Mouse (Mus musculus) stomach, embryonic 14.5 days (tissue): ENCODE measurements around the gene Lypla2. TPM values are rescaled to one million over a fixed set of nuclear protein-coding genes. Genes with fewer than 3 reads are reported as not detected.

Experiments
- ATAC-seq: fragments of 200-750 bp; cut with Nextera tagmentation; 2 replicates; pipeline ENCODE4 v1.8.0; 2017; ENCODE audit warnings: low read depth, moderate TSS enrichment; ENCODE audit not compliant: insufficient number of reproducible peaks, insufficient read depth, low FRiP score
- H3K27ac ChIP-seq: fragments of 300-500 bp; sonication (generic); 2 replicates; pipeline ENCODE4 v1.5.1; 2014; ENCODE audit warnings: mild to moderate bottlenecking, low read length, moderate library complexity, mixed read lengths
- H3K27me3 ChIP-seq: fragments of 300-500 bp; sonication (generic); 2 replicates; pipeline ENCODE4 v1.6.1; 2014; ENCODE audit warnings: low read length, control low read depth, mixed read lengths; ENCODE audit not compliant: control insufficient read depth, insufficient read depth
- H3K36me3 ChIP-seq: fragments of 300-500 bp; sonication (generic); 2 replicates; pipeline ENCODE4 v1.6.1; 2014; ENCODE audit warnings: mild to moderate bottlenecking, control low read depth, low read length, moderate library complexity, mixed read lengths; ENCODE audit not compliant: control insufficient read depth, insufficient read depth
- H3K4me1 ChIP-seq: fragments of 300-500 bp; sonication (generic); 2 replicates; pipeline ENCODE4 v1.6.1; 2014; ENCODE audit warnings: low read length, control low read depth, mixed read lengths; ENCODE audit not compliant: control insufficient read depth, insufficient read depth
- H3K4me2 ChIP-seq: fragments of 300-500 bp; sonication (generic); replicated peaks from 2 replicates; pipeline ENCODE4 v1.6.1; 2014; ENCODE audit warnings: low read depth, low read length, control low read depth
- H3K4me3 ChIP-seq: fragments of 300-500 bp; sonication (generic); 2 replicates; pipeline ENCODE4 v1.5.1; 2014; ENCODE audit warnings: low read depth, low read length, control low read depth
- H3K9ac ChIP-seq: fragments of 300-500 bp; sonication (generic); replicated peaks from 2 replicates; pipeline ENCODE4 v1.6.1; 2014; ENCODE audit warnings: low read depth, mild to moderate bottlenecking, control low read depth, low read length, moderate library complexity, mixed read lengths
- H3K9me3 ChIP-seq: fragments of 300-500 bp; sonication (generic); 2 replicates; pipeline ENCODE4 v1.6.1; 2016; ENCODE audit warnings: low read depth, low read length, control low read depth; ENCODE audit not compliant: control insufficient read depth
- WGBS: fragments of 180-500 bp; shearing (Covaris S2); extraction: QIAGEN DNeasy Blood & Tissue Kit; methylation state at CpG from one replicate; pipeline ENCODE4 v1.1.7; 2014; 5-methylcytosine and 5-hydroxymethylcytosine counted together
- polyA plus RNA-seq: library from polyadenylated mRNA; unstranded; fragments of >200 nt; fragmentation: Nextera tagmentation; extraction: Ambion mirVana; gene quantifications from 2 replicates; pipeline ENCODE4 v1.2.1, GENCODE M21; 2014

Gene Lypla2
- 101 and 104 TPM in 2 replicates for polyA plus RNA-seq

DNA sequence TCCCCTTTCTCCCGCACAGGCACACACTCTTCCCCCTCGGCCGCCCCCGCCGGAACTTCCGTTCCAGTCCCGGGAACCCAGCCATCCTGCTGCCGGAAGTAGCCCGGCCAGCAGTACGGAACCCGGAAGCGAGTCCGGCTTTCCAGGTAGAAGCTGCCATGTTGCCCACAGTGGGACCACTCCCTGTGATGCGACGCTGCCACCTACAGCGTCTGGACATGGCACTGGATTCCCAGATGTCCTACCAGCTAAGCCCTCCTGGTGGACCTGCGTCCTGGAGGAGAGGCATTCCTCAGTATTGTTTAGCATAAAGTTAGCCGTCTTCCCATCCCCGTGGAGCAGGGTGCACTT lies at the start of gene Lypla2:
TSS of gene Lypla2 (minus strand) at position 71 of the 351 bp plus-strand sequence.
- peak; percentile 89 for ATAC-seq
- H3K9ac ChIP-seq, result peak within 1 kb of the TSS; percentile 65
- H3K4me2 ChIP-seq, result peak within 1 kb of the TSS; percentile 92
- no peaks in the 10 kb centered on the region for H3K27me3 ChIP-seq
- H3K4me1 ChIP-seq, result peaks cover 12% of the 10 kb centered on the region; the same call in 1 of the 2 replicates
- no peaks in the 10 kb centered on the region for H3K9me3 ChIP-seq
- H3K4me3 ChIP-seq, result peak within 1 kb of the TSS; percentile 64
- no peak within 1 kb of the TSS; the same call in 1 of the 2 replicates for H3K27ac ChIP-seq
- H3K36me3 ChIP-seq, result peaks cover 48% of the 10 kb centered on the region
- 1% methylated on average over 19 of the region's 19 CpGs for WGBS

GRCm38 (mm10) chr4:136021549-136022047 lies 49.2 kb upstream of the Lypla2 start, which contains the start of gene Eloa:
TSS of gene Eloa (minus strand) at chr4:136021763.
- peak within 1 kb of the TSS; percentile 79 for H3K4me3 ChIP-seq
- H3K36me3 ChIP-seq, result no peaks in the 10 kb centered on the region
- peak; percentile 99 for ATAC-seq
- H3K4me2 ChIP-seq, result peak within 1 kb of the TSS; percentile 78
- H3K27ac ChIP-seq, result peak within 1 kb of the TSS; percentile 56; the same call in 1 of the 2 replicates
- no peaks in the 10 kb centered on the region for H3K9me3 ChIP-seq
- no peaks in the 10 kb centered on the region for H3K27me3 ChIP-seq
- under 1% methylated on average over 47 of the region's 48 CpGs for WGBS
- peaks cover 9% of the 10 kb centered on the region; the same call in 1 of the 2 replicates for H3K4me1 ChIP-seq
- peak within 1 kb of the TSS; percentile 85 for H3K9ac ChIP-seq

DNA sequence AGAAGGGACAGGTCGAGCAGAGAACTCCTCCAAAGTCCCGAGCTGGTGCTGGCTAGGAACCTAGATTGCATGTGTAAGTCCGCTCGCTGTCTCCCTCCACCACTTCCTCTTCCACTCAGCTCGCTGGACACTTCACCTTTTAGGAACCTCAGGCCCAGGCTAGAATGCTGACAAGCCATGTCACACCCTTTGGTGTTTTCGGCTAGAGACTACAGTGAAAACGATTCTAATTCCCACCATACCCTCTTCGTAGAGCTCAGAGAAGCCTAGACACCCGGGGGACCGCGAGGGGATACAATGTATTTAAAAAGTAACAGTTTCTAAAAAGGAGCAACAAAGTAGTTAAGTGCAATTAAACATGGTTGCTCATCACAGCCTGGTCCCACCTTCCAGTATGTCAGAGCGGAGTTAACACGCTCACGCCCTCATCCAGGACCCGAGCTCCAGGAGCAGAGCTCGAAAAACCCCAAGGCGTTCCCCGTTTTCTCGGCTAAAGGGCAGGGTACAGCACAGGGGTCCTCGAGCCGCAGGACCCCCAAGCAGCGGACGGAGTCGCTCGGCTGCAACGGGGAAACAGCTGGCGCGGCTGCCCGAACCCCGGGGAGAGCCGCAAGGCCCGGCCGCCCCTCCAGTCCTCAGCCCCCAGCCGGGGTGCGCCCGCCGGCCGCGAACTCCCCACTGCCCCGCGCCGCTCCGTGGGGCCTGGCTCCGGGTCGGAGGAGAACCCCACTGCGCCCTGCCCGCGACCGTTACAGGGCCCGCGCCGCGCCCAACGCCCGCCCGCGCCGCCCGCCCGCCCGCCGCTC lies 48.5 kb upstream of the Lypla2 start:
- peaks cover 9% of the 10 kb centered on the region; the same call in 1 of the 2 replicates for H3K4me1 ChIP-seq
- H3K4me2 ChIP-seq, result peak overlapping the region; percentile 78
- peak overlapping the region; percentile 85 for H3K9ac ChIP-seq
- H3K27ac ChIP-seq, result peak overlapping the region; percentile 56; the same call in 1 of the 2 replicates
- peak; percentile 70; the same call in 1 of the 2 replicates for ATAC-seq
- H3K9me3 ChIP-seq, result no peaks in the 10 kb centered on the region
- H3K4me3 ChIP-seq, result peak overlapping the region; percentile 79
- H3K27me3 ChIP-seq, result no peaks in the 10 kb centered on the region
- no peaks in the 10 kb centered on the region for H3K36me3 ChIP-seq
- WGBS, result under 1% methylated on average over 62 of the region's 62 CpGs

GRCm38 (mm10) chr4:136016059-136016602 lies 43.7 kb upstream of the Lypla2 start:
- no peak for ATAC-seq
- Histone ChIP-seq H3K4me2 (no peak overlapping the region), H3K27ac (no peak overlapping the region), H3K36me3 (peaks cover 20% of the 10 kb centered on the region; the same call in 1 of the 2 replicates), H3K4me1 (peaks cover 9% of the 10 kb centered on the region; the same call in 1 of the 2 replicates), H3K9me3 (no peaks in the 10 kb centered on the region), H3K27me3 (no peaks in the 10 kb centered on the region), H3K9ac (no peak overlapping the region), H3K4me3 (no peak overlapping the region)
- 96% methylated on average over 3 of the region's 3 CpGs for WGBS

GRCm38 (mm10) chr4:136010586-136010985 lies 38.2 kb upstream of the Lypla2 start:
- no peak overlapping the region for H3K27ac ChIP-seq
- H3K4me2 ChIP-seq, result no peak overlapping the region
- no peak overlapping the region for H3K9ac ChIP-seq
- 92% methylated on average over 4 of the region's 4 CpGs for WGBS
- H3K4me1 ChIP-seq, result no peaks in the 10 kb centered on the region
- no peak overlapping the region for H3K4me3 ChIP-seq
- no peaks in the 10 kb centered on the region for H3K27me3 ChIP-seq
- H3K9me3 ChIP-seq, result no peaks in the 10 kb centered on the region
- no peak for ATAC-seq
- H3K36me3 ChIP-seq, result peaks cover 68% of the 10 kb centered on the region

GRCm38 (mm10) chr4:136008782-136009447 lies 36.5 kb upstream of the Lypla2 start:
- Histone ChIP-seq H3K36me3 (peaks cover 81% of the 10 kb centered on the region), H3K4me3 (no peak overlapping the region), H3K4me1 (no peaks in the 10 kb centered on the region), H3K9me3 (no peaks in the 10 kb centered on the region), H3K27me3 (no peaks in the 10 kb centered on the region), H3K4me2 (no peak overlapping the region), H3K9ac (no peak overlapping the region), H3K27ac (no peak overlapping the region)
- ATAC-seq, result no peak
- 80% methylated on average over 8 of the region's 8 CpGs for WGBS

DNA sequence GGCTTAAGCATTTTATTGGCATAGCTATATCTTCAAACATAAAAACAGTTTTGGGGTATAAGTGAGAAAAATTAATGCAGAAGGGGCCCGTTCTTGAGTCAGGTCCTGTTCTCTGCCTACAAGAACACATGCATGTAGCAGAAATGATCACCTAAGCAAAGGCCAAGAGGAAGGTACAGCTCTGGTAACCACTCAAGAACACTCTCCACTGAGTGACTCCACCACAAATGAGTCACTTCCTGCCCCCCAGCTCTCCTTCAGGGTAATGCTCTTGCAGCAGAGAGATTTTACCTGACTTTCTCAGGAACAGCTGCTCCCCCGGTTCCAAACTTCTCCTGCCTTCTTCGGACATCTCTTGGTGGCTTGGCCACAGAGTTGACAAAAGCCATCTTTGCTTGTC lies 34.4 kb upstream of the Lypla2 start:
- peaks cover 77% of the 10 kb centered on the region for H3K36me3 ChIP-seq
- no peak overlapping the region for H3K4me3 ChIP-seq
- no peaks in the 10 kb centered on the region for H3K4me1 ChIP-seq
- WGBS, result 92% methylated on average over 3 of the region's 3 CpGs
- no peak overlapping the region for H3K9ac ChIP-seq
- H3K9me3 ChIP-seq, result no peaks in the 10 kb centered on the region
- H3K4me2 ChIP-seq, result no peak overlapping the region
- no peak for ATAC-seq
- no peak overlapping the region for H3K27ac ChIP-seq
- no peaks in the 10 kb centered on the region for H3K27me3 ChIP-seq

GRCm38 (mm10) chr4:136004921-136005320 lies 32.5 kb upstream of the Lypla2 start:
- Histone ChIP-seq H3K4me2 (no peak overlapping the region), H3K27ac (no peak overlapping the region), H3K9ac (no peak overlapping the region), H3K4me3 (no peak overlapping the region), H3K9me3 (no peaks in the 10 kb centered on the region), H3K27me3 (no peaks in the 10 kb centered on the region), H3K4me1 (no peaks in the 10 kb centered on the region), H3K36me3 (peaks cover 60% of the 10 kb centered on the region)
- 80% methylated on average over 2 of the region's 2 CpGs for WGBS
- no peak for ATAC-seq
